Mouse (Mus musculus): ENCODE data around the gene Tmprss4. TPM values are rescaled to one million over a fixed set of nuclear protein-coding genes. Genes with fewer than 3 reads are reported as not detected.

The Tmprss4 gene
- total and polyA plus RNA-seq, 2 experiments from 2014 or later: 0.11 TPM; not detected in 1

- H3K27ac ChIP-seq (ENCODE audit: low read depth, low read length): no peak overlapping the region
- ATAC-seq (ENCODE audit: low FRiP score) (no peak), DNase-seq (ENCODE audit: low spot score) (no peak)
- peaks cover 18% of the 10 kb centered on the region for H3K36me3 ChIP-seq (ENCODE audit: insufficient read depth, low read length)
- no peak for TF ChIP-seq CTCF (IDR thresholded peaks at IDR 0.05)
- H3K4me1 ChIP-seq (ENCODE audit: insufficient read depth, low read length): peaks cover 5% of the 10 kb centered on the region; the same call in 1 of the 2 replicates
- no peak overlapping the region for H3K9ac ChIP-seq (replicated peaks; ENCODE audit: low read length, poor library complexity, severe bottlenecking)
- no peak overlapping the region for H3K4me2 ChIP-seq (ENCODE audit: low read depth, low read length, poor library complexity, severe bottlenecking)
- no peaks in the 10 kb centered on the region for H3K27me3 ChIP-seq (ENCODE audit: insufficient read depth, low read length)
- no peak overlapping the region for H3K4me3 ChIP-seq (ENCODE audit: low read depth, low read length)
- WGBS: 56% methylated on average over 7 of the region's 7 CpGs
- H3K9me3 ChIP-seq (ENCODE audit: low read length): no peaks in the 10 kb centered on the region
Observed at GRCm38 (mm10) chr9:45126941-45127340, 77.0 kb downstream of the Tmprss4 start.

GRCm38 (mm10) chr9:45125211-45125610 is 78.7 kb downstream of the Tmprss4 start:
- ATAC-seq (ENCODE audit: low FRiP score): no peak
- 92% methylated on average over 14 of the region's 14 CpGs for WGBS

More at GRCm38 (mm10) chr9:45125211-45125610, 78.7 kb downstream of the Tmprss4 start:
- no peaks in the 10 kb centered on the region for H3K27me3 ChIP-seq (ENCODE audit: insufficient read depth, low read length)
- H3K4me2 ChIP-seq (ENCODE audit: low read depth, low read length, poor library complexity, severe bottlenecking): no peak overlapping the region
- no peaks in the 10 kb centered on the region for H3K9me3 ChIP-seq (ENCODE audit: low read length)
- H3K4me3 ChIP-seq (ENCODE audit: low read depth, low read length): no peak overlapping the region
- no peak overlapping the region for H3K9ac ChIP-seq (replicated peaks; ENCODE audit: low read length, poor library complexity, severe bottlenecking)
- TF ChIP-seq CTCF (IDR thresholded peaks at IDR 0.05): no peak
- DNase-seq (ENCODE audit: low spot score): no peak
- peaks cover 13% of the 10 kb centered on the region for H3K4me1 ChIP-seq (ENCODE audit: insufficient read depth, low read length)
- H3K36me3 ChIP-seq (ENCODE audit: insufficient read depth, low read length): peaks cover 18% of the 10 kb centered on the region
- no peak overlapping the region for H3K27ac ChIP-seq (ENCODE audit: low read depth, low read length)

Other genes with a start within 250 kb of the Tmprss4 start
- gene Ube4a, start 238.5 kb downstream of the Tmprss4 start, total RNA-seq (2014; rRNA removed): 51.9 and 62.2 TPM in 2 replicates
- gene Ube4a, start 238.5 kb downstream of the Tmprss4 start, polyA plus RNA-seq (2015; fragmentation: Nextera tagmentation; extraction: Ambion mirVana): 26.4 and 26.7 TPM in 2 replicates
- gene Cd3g, start 223.7 kb downstream of the Tmprss4 start, total RNA-seq (2014; rRNA removed): not detected in 2 replicates
- not detected in 2 replicates for gene Cd3g, start 223.7 kb downstream of the Tmprss4 start, polyA plus RNA-seq (2015; fragmentation: Nextera tagmentation; extraction: Ambion mirVana)
- not detected in 2 replicates for gene Cd3d, start 222.3 kb downstream of the Tmprss4 start, total RNA-seq (2014; rRNA removed)
- not detected in 2 replicates for gene Cd3d, start 222.3 kb downstream of the Tmprss4 start, polyA plus RNA-seq (2015; fragmentation: Nextera tagmentation; extraction: Ambion mirVana)
- not detected in 2 replicates for gene Cd3e, start 194.5 kb downstream of the Tmprss4 start, total RNA-seq (2014; rRNA removed)
- 0.11 and 0.15 TPM in 2 replicates for gene Cd3e, start 194.5 kb downstream of the Tmprss4 start, polyA plus RNA-seq (2015; fragmentation: Nextera tagmentation; extraction: Ambion mirVana)
- gene Mpzl2, start 164.3 kb downstream of the Tmprss4 start, total RNA-seq (2014; rRNA removed): 3.1 and 5.6 TPM in 2 replicates
- gene Mpzl2, start 164.3 kb downstream of the Tmprss4 start, polyA plus RNA-seq (2015; fragmentation: Nextera tagmentation; extraction: Ambion mirVana): 4.0 and 4.4 TPM in 2 replicates
- 2.5 TPM in 2 replicates for gene Mpzl3, start 148.9 kb downstream of the Tmprss4 start, total RNA-seq (2014; rRNA removed)
- 1.1 and 1.3 TPM in 2 replicates for gene Mpzl3, start 148.9 kb downstream of the Tmprss4 start, polyA plus RNA-seq (2015; fragmentation: Nextera tagmentation; extraction: Ambion mirVana)
- gene Jaml, start 124.9 kb downstream of the Tmprss4 start, total RNA-seq (2014; rRNA removed): 0.09 TPM in 1 of 2 replicates, not detected in the other
- 0.23 and 0.44 TPM in 2 replicates for gene Jaml, start 124.9 kb downstream of the Tmprss4 start, polyA plus RNA-seq (2015; fragmentation: Nextera tagmentation; extraction: Ambion mirVana)
- 12.8 and 14.1 TPM in 2 replicates for gene Scn2b, start 86.3 kb downstream of the Tmprss4 start, total RNA-seq (2014; rRNA removed)
- gene Scn2b, start 86.3 kb downstream of the Tmprss4 start, polyA plus RNA-seq (2015; fragmentation: Nextera tagmentation; extraction: Ambion mirVana): 9.1 and 9.4 TPM in 2 replicates
- 0.61 and 0.93 TPM in 2 replicates for gene Scn4b, start 65.7 kb downstream of the Tmprss4 start, total RNA-seq (2014; rRNA removed)
- 0.31 and 0.37 TPM in 2 replicates for gene Scn4b, start 65.7 kb downstream of the Tmprss4 start, polyA plus RNA-seq (2015; fragmentation: Nextera tagmentation; extraction: Ambion mirVana)
- not detected in 2 replicates for gene BC049352, start 22.1 kb downstream of the Tmprss4 start, total RNA-seq (2014; rRNA removed)
- 0.26 TPM in 1 of 2 replicates, not detected in the other for gene BC049352, start 22.1 kb downstream of the Tmprss4 start, polyA plus RNA-seq (2015; fragmentation: Nextera tagmentation; extraction: Ambion mirVana)
- gene Il10ra, start 65.1 kb upstream of the Tmprss4 start, total RNA-seq (2014; rRNA removed): 0.90 and 1.4 TPM in 2 replicates
- gene Il10ra, start 65.1 kb upstream of the Tmprss4 start, polyA plus RNA-seq (2015; fragmentation: Nextera tagmentation; extraction: Ambion mirVana): 0.81 and 0.87 TPM in 2 replicates
- gene Tmprss13, start 115.0 kb upstream of the Tmprss4 start, total RNA-seq (2014; rRNA removed): 0.05 TPM in 1 of 2 replicates, not detected in the other
- not detected in 2 replicates for gene Tmprss13, start 115.0 kb upstream of the Tmprss4 start, polyA plus RNA-seq (2015; fragmentation: Nextera tagmentation; extraction: Ambion mirVana)
- 482 and 524 TPM in 2 replicates for gene Fxyd6, start 166.1 kb upstream of the Tmprss4 start, total RNA-seq (2014; rRNA removed)
- 944 and 984 TPM in 2 replicates for gene Fxyd6, start 166.1 kb upstream of the Tmprss4 start, polyA plus RNA-seq (2015; fragmentation: Nextera tagmentation; extraction: Ambion mirVana)
- gene Fxyd2, start 195.6 kb upstream of the Tmprss4 start, total RNA-seq (2014; rRNA removed): 36.9 and 40.8 TPM in 2 replicates
- gene Fxyd2, start 195.6 kb upstream of the Tmprss4 start, polyA plus RNA-seq (2015; fragmentation: Nextera tagmentation; extraction: Ambion mirVana): 21.0 and 27.4 TPM in 2 replicates
- gene Dscaml1, start 222.5 kb upstream of the Tmprss4 start, total RNA-seq (2014; rRNA removed): 39.1 and 42.1 TPM in 2 replicates
- gene Dscaml1, start 222.5 kb upstream of the Tmprss4 start, polyA plus RNA-seq (2015; fragmentation: Nextera tagmentation; extraction: Ambion mirVana): 14.4 and 14.6 TPM in 2 replicates